Mouse (Mus musculus) kidney, adult 9 months (tissue): ENCODE data around the gene Fam81a.
A peak's percentile ranks its signal among the peaks of the same experiment; 100 is the strongest.

Source experiments
- DNase-seq: peaks from one replicate; pipeline ENCODE4 v3.0.0; 2022

The Fam81a gene

DNA sequence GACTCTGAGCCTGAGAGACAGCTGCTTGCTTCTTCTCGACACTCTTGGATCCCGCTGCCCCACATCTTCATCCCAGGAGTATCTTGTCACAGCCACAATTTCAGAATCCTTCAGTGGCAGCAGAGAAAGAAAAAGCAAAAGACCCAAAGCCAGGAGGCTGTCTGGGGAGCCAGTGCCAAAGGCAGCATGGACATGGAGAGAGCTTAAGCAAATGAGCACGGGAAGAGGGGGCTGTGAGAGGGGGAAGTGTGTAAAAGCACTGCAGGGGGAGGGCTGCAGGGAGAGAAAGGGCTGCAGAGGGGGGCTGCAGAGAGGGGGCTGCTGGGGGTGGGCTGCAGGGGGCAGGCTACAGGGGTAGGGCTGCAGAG, 93.0 kb downstream of the Fam81a start:
- no peak for DNase-seq

DNA sequence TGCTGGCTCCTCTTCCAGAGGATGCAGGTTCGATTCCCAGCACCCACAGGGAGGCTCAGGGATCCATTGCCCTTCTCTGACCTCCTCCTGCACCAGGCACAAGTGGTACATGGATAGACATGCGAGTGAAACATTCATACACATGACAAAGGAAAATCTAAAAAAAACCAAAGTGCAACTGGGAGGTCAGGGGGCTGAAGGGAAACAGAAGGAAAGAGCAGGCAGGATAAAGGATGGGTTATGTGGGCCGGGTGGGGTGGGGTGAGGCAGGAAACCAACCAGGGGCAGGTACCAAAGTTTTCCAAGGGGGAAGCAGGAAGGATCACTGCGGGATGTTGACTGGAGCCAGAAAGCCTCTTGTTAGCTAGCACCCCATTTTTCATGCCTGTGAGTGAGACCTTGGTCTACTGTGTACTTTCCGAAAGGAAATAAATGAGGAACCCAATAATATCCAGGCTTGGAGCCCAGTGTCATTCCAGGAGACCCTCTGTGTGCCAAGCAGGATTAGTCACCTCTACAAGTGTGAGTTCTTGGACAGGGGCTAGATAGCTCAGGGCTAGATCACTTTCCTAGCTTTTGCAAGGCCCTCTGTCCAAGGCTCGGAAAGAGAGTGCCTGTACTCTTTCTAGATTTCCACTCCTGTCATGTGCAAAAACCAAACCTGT, 93.5 kb downstream of the Fam81a start:
- DNase-seq: peak; percentile 32

DNA sequence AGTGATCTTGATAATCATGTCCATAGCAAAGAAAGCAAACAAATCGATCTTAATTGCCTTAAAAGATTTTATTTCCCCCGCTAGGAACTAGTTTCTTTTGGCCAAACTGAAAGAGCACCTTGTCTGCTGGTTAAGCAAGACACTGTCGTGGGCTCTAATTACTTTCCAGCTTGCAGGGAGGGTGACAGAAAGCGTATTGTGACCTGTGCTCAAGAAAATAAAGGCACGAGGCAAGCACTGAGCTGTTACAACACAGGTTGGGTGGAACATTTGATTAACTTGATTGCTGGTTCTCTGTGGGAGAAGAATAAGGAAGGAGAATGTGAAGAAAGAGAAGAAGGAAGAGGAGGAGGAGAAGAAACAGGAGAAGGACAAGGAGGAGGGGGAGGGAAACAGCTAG, 94.1 kb downstream of the Fam81a start:
- no peak for DNase-seq

DNA sequence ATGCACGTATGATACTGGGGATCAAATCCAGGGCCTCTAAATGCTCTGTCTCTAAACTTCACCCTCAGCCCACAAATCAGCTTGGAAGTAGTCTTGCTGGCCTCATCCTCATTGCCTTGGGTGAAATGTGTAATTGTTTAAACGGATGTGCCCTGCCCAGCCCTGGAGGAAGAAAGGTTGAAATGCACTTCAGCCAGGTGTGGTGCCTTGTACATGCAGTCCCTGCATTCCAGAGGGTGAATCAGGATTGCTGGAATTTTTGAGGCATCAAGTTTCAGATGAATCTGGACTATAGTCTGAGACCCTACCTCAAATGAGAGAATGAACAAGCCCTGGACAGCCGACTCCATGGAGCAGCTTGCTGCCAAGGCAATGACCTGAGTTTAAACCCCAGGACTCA, 94.5 kb downstream of the Fam81a start:
- no peak for DNase-seq

DNA sequence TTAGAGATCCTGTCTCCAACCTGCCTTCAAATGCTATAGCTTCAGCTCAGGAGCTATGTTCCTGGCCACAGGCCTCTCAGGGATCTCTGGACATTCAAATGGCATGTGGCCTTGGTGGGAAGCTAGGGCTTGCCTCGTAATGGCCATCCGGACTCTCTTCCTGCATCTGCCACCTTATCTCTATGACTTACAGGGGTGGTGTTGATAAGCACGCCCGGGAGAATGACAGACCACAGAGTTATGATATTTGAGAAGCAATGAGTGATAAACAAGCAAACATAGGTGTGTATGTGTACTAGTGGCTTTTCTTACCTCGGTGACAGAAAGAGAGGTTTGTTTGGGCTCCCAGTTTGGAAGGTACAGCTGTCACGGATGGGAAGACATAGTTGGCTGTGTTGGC, 96.1 kb downstream of the Fam81a start:
- DNase-seq: no peak

DNA sequence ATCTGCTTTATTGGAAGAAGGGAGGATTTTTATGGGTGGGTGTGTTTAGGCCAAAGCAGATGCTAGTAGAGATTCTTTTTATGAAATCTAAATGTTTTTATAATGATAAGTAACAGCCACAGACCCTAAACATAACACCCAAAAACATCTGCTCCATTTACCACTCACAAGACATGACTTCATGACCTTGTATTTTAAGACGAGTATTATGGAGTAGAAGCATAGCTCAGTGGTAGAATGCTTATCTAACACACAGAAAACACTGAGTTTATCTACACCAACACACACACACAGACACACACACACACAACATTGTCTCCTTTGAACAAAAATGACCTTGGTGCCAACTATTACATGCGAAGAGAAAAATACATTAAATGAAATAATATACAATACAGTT, 97.5 kb downstream of the Fam81a start:
- no peak for DNase-seq

DNA sequence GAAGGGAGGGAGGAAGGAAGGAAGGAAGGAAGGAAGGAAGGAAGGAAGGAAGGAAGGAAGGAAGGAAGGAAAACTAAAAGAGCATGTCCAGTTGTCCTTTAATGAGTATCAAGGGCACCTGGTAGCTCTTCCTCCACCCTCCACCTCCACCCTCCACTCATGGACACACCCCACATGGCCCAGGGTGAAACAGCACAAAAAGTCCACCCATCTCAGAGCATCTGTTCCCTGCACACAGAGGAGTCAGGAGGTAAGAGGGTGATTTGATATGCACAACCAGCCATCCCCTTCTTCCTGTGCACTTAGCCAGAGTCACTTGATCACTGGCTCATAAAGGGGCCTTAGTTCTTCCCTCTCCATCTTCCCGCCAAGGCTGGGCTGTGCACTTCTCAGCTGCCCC, 99.4 kb downstream of the Fam81a start:
- DNase-seq: no peak

DNA sequence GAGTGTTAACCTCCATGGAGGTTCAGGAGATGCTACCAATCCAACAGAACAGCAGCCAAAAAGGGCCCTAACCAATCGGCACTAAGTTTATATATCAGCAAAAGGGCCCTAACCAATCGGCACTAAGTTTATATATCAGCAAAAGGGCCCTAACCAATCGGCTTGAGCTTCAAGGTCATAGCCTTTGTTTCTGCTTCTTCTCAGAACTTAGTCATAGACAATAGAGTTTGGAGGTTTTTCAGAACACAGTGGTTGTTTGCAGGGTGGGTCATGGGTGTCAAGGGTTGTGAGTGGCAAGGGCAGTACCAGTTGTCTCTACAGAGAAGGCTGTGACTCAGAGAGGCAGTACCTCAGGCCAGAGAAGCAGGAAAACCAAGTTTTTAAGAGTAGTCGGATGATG, 100.2 kb downstream of the Fam81a start:
- DNase-seq: no peak

DNA sequence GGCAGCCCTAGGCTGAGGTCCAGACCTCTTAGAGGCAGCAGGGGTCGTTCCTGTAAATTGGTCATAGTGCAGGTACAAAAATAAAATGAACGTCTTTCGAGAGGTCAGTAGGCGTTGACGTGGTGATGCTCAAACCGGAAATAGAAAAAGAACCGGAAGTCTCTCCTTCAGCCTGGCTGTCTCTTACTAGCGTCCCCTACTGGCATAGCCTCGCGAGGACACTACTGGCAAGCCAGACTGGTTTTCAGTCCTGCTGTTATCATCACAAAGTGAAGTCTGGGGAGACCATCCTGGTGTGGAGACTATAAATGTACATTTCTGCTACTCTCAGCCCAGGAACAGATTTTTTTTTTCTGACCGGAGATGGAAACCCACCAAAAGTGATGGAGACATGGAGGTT, 101.8 kb downstream of the Fam81a start:
- no peak for DNase-seq

DNA sequence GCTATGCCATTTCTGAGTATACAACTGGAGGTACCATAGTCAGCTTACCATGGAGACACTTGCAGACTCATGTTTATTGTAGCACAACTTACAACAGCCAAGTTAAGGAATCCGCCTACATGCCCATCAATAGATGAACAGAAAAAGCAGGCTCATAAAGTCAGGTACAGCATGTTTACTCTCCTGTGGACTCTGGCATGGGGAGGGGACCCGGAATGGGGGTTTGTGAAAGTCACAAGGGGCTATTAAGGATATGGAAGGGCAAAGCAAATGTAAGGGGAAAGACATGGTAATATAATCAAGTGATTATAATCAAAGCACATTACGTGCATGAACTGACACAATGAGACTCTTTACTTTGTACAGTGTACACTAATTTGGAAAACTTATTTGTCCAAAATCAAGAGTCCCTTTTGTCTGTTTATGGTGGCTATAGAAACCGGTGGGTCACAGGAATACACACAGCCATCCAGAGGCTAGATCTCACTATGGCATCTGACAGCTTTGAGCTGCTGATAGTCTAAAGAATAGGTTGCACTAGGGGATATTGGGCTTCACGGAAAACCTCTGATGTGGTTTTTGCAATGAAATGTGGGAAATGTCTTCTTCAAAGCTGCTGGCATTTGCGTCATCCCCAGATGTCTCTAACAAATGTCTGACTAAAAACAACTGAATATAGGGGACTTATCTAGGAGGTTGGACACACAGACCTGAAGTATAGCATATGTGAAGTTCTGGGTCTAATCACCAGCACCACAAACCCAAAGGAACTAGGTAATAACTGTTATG, 102.6 kb downstream of the Fam81a start:
- DNase-seq: no peak
